Mouse (Mus musculus): Measurements from ENCODE around the gene 1500009L16Rik.

GRCm38 (mm10) chr10:83718855-83719474, 3.7 kb upstream of the 1500009L16Rik start:
- TF ChIP-seq MAX (IDR thresholded peaks at IDR 0.05; ENCODE audit: low read depth) (no peak), USF1 (IDR thresholded peaks at IDR 0.05; ENCODE audit: low read depth) (no peak), POLR2A (IDR thresholded peaks at IDR 0.05; ENCODE audit: insufficient read length, low read depth) (no peak), MYOD1 (IDR thresholded peaks at IDR 0.05; ENCODE audit: control insufficient read depth in 1 of 3, insufficient read length in 2 of 3, low read depth in 2 of 3) (no peak), POLR2AphosphoS2 (IDR thresholded peaks at IDR 0.05; ENCODE audit: insufficient read length, low read depth) (no peak), CEBPB (IDR thresholded peaks at IDR 0.05; ENCODE audit: insufficient read depth, poor library complexity, severe bottlenecking) (no peak), TCF12 (IDR thresholded peaks at IDR 0.05; ENCODE audit: insufficient read depth, poor library complexity, severe bottlenecking) (no peak), TCF3 (IDR thresholded peaks at IDR 0.05; ENCODE audit: insufficient read length, low read depth) (no peak), E2F4 (IDR thresholded peaks at IDR 0.05; ENCODE audit: insufficient read depth) (no peak), REST (IDR thresholded peaks at IDR 0.05; ENCODE audit: insufficient read depth, insufficient read length) (no peak), SRF (IDR thresholded peaks at IDR 0.05; ENCODE audit: control insufficient read depth, insufficient read length, low read depth) (no peak)
